Mouse (Mus musculus): Measurements from ENCODE around the gene Nagk. TPM values are rescaled to one million over a fixed set of nuclear protein-coding genes. Genes with fewer than 3 reads are reported as not detected.

Gene Nagk
- polyA plus RNA-seq (2017; shearing (Covaris generic)): 10 to 100 TPM; 28.6 to 34.7 TPM

DNA sequence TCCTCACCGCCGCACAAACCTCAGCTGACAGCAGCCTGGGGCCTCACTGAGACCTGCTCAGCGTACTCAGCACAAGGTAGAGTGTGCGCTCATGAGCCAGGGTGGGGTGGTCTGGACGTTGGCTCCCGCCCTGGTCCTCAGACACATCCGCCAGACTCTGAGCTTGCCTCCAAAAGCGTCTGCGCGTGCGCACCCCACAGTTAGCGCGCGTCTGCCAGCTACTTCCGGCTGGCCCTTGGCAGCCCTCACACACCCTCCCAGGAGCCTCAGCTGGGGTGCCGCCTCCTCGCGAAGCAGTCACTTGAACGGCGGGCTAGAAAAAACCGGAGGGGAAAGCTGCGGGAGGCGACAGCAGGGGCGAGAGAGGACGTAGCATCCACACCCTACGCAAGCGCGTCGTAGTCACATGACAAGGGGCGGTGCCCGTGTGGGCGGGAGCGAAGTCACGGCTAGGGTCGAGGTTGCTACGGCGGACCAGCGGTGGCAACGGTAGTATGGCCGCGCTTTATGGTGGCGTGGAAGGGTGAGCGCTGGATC is at the start of gene Nagk:
TSS of gene Nagk (plus strand) at position 223 of the 537 bp plus-strand sequence.

DNA sequence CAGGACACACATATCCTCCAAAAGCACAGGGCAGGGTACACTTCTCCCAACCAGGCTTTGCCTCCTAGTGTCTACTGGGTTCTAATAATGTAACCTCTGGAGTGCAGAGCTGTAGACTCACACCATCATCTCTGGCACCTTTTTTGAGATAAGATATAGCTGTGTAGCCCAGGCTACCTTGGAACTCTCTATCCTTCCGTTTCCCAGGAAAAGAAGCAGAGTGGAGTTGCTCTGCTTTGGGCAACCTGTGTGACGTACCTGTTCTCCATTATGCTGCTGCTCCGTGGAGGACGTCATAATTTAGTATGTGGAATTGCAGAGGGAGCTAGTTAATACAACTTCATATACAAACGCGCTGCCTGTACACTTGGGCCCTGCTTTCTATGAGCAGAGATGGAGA is 32.4 kb upstream of the Nagk start, which contains the start of gene Ankrd53:
TSS of gene Ankrd53 (plus strand) at position 301 of the 400 bp plus-strand sequence.

GRCm38 (mm10) chr6:83775638-83776293 is 19.0 kb upstream of the Nagk start, which contains the start of gene Tex261:
Gene Tex261 (minus strand): TSS chr6:83775813.

DNA sequence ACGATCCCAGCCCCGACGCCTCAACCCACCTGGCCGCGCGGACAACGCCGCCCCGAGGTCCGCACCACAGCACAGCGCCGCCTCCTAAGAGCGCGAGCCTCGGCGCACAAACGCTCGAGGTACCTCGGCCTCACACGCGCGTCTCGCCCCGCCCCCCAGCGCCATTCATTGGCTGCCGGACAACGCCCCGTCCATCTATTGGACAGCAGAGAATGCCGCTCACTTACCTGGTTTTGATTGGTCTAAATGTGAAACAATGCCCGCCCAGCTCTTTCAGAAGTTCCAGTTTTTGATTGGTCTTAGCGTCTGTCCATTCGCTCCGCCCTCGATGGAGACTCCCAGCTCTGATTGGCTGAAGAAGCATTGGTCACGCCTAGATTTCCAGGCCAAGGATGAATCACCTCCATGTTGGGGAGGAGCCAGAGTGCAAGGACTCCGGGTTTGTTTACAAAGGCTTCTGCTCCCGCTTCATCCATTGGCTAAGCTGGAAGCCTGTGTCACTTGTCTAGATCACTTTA is 36.9 kb downstream of the Nagk start, which contains the start of gene Paip2b:
TSS of gene Paip2b (minus strand) at position 136 of the 518 bp plus-strand sequence.

Other genes with a start within 250 kb of the Nagk start
- gene Stambp, start 222.3 kb upstream of the Nagk start, polyA plus RNA-seq (2017; shearing (Covaris generic)): 10 to 100 TPM; 39.4 to 41.3 TPM
- gene Clec4f, start 138.8 kb upstream of the Nagk start, polyA plus RNA-seq (2017; shearing (Covaris generic)): under 1 TPM in 1 of 2 experiments, not detected in 1; 0.29 TPM
- not detected for gene Cd207, start 117.1 kb upstream of the Nagk start, polyA plus RNA-seq (2017; shearing (Covaris generic))
- gene Vax2, start 83.7 kb upstream of the Nagk start, polyA plus RNA-seq (2017; shearing (Covaris generic)): 1 to 10 TPM in 1 of 2 experiments, under 1 TPM in 1; 0.23 to 2.1 TPM
- gene Atp6v1b1, start 52.0 kb upstream of the Nagk start, polyA plus RNA-seq (2017; shearing (Covaris generic)): under 1 TPM in 1 of 2 experiments, not detected in 1; 0.13 TPM
- under 1 TPM in 1 of 2 experiments, not detected in 1; 0.19 TPM for gene Ankrd53, start 32.3 kb upstream of the Nagk start, polyA plus RNA-seq (2017; shearing (Covaris generic))
- 10 to 100 TPM; 94.0 to 96.8 TPM for gene Tex261, start 19.2 kb upstream of the Nagk start, polyA plus RNA-seq (2017; shearing (Covaris generic))
- gene Paip2b, start 36.8 kb downstream of the Nagk start, polyA plus RNA-seq (2017; shearing (Covaris generic)): 10 to 100 TPM; 29.7 to 30.8 TPM
- 100 to 1,000 TPM; 114 to 125 TPM for gene Zfp638, start 72.1 kb downstream of the Nagk start, polyA plus RNA-seq (2017; shearing (Covaris generic))
- under 1 TPM; 0.02 to 0.36 TPM for gene Dysf, start 213.6 kb downstream of the Nagk start, polyA plus RNA-seq (2017; shearing (Covaris generic))

Data from inflammation-experienced regulatory T-cells (primary cell).